Mouse (Mus musculus) thymus, postnatal 10 days (tissue): ENCODE results near the gene Slc17a7.
A peak's percentile ranks its signal among the peaks of the same experiment; 100 is the strongest.

Experiments
- DNase-seq, 2 experiments: peaks; one replicate each; pipeline ENCODE4 v3.0.0; 2021; ENCODE audit warnings: low spot score in 2 of 2

The Slc17a7 gene

DNA sequence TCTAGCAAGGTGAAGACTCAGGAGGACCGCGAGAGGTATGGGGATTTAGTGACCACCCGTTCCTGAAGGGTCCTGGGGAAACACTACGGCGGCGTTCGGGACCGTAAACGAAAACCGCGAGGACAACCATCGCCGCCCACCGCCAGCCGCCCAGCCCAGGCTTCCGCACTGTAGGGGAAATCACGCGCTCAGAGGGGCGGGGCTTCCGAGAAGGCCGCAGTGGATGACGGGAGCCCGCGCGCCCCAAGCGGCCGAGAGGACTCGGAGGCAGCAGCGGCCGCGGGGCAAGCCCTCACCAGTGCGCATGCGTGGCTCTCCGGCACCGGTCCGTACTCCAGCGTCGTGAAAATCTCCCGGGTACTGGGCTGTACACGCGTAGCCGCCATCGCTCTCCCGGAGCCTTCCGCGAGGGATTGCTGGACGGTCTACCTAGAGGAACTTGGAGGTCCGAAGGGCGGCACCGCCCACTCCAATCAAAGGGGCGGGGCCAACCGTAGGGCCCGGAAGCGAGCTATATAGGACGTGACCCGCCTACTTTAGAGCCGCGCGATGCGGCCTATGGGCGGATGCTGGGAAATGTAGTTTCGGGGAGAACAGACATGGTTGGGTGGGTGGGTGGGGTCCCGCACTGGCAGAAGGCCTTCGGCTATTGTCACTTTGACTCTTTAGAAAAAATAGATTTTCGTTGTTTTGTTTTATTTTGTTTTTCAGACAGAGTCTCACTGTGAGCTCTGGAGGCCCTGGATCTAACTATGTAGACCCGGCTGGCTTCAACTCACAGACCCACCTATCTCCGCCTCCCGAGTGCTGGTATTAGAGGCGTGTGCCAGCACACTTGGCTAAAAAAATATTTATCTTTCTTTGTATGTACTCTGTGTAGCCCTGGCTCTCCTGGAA lies 9.4 kb upstream of the Slc17a7 start, which contains the start of the genes Pih1d1 and Aldh16a1:
Gene Pih1d1, plus strand, starts transcription at position 208 of the 897 bp plus-strand sequence.
Gene Aldh16a1, minus strand, starts transcription at position 489 of the 897 bp plus-strand sequence.
- DNase-seq = peak; percentile 95 to 98

DNA sequence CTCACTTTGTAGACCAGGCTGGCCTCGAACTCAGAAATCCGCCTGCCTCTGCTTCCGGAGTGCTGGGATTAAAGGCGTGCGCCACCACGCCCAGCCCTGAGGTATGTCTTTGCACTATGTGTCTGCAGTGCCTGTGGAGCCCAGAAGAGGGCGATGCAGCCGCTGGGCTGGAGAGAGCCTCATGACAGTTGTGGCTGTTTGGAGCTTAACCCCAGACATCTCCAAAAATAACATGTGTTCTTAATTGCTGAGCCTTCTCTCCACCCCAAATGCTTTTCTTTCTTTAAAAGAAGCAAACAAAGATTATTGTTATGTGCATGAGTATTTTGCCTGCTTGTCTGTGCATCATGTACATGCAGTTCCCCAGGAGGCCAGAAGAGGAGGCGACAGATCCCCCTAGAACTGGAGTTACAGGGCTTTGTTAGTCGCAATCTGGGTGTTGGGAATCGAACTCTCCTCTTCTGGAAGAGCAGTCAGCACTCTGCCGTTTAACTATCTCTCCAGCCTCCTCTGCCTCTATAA lies 8.7 kb upstream of the Slc17a7 start:
- DNase-seq = peak; percentile 49 to 57

DNA sequence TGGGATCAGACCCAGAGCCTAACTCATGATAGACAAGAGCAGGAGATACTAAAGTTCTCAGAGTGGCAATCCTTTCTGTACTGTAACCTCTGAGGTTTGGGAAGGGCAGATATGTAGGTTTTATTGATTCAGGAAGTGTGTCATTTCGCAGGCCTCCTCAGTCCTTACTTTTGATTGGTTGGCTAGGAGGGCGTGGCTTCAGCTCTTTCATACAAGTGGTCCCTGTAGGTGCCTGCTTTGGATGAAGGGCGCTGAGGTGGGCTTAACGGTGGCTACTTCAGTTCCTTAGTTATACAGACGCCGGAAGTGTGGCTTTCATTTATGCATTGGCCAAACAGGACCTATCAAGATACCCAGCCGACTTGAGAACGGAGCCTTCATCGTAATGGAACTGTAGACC lies 8.2 kb upstream of the Slc17a7 start:
- no peak for DNase-seq

DNA sequence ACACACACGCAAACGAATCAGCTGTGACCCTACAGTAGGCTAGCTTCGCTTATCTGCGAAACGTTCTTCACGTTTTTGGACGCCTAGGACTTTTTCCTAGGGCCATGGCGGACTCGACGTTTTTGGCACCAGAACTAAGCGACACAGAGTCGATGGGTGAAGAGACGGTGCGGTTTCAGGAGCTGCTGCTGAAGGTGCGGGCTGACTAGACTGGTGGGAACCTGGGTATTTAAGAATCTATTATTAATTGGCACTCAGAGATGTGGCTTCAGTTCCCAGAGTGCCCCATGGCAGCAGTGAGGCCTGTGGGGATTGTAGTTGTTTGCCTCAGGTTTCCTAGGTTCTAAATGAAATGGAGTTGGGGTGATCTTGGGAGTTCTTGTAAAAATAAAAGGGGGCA lies 7.5 kb upstream of the Slc17a7 start:
- no peak for DNase-seq

DNA sequence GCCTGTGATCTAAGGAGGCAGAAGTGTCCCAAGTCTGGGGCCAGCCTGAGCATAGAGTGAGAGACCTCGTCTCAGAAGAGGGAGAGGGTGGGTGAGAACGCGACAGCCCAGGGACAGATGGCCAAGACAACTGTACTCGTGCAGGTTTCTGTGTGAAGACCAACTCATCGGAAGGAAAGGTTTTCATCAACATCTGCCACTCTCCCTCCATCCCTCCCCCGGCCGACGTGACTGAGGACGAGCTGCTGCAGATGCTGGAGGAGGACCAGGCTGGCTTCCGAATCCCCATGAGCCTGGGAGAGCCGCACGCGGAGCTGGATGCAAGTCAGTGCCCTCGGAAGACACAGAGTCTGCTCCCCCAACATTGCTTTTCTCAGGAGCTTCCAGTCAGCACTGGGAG lies 6.3 kb upstream of the Slc17a7 start:
- no peak for DNase-seq

DNA sequence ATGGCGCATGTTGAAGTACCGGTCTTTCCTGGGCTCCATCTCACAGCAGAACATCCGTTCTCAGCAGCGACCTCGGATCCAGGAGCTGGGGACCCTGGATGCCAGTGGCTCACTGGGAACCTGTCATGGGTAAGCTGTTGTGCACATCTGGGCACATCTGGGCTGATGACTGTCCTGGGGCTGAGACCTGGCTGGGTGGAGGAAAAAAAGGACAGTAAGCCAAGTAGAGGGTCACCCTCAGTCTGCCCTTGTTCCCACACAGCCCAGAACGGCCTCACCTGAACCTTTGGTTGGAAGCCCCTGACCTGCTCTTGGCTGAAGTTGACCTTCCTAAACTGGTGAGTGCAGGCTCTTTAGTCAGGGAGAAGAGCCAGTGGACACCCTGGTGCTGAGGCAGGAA lies 4.8 kb upstream of the Slc17a7 start:
- DNase-seq = no peak

DNA sequence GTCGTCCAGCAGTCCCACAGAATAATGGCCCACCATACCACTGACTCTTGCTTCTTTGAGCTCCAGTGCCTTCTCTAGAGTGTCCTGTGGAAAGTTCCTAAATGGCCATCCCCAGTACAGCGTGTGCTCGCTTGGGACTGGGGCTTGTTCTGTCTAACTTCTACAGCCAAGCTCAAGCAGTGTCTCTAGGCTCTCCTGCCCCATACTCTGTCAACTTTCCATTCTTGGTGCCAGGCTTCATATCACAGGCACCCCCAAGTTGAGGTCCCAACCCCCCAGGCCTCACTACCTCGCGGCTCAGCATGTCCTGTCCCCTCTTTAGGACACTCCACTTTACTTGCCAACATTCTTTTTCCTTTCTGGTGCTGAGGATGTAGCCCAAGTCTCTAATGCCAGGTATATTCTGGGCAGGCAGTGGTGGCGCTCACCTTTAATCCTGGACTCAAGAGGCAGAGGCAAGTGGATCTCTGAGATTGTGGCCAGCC lies 3.4 kb upstream of the Slc17a7 start:
- DNase-seq = no peak

DNA sequence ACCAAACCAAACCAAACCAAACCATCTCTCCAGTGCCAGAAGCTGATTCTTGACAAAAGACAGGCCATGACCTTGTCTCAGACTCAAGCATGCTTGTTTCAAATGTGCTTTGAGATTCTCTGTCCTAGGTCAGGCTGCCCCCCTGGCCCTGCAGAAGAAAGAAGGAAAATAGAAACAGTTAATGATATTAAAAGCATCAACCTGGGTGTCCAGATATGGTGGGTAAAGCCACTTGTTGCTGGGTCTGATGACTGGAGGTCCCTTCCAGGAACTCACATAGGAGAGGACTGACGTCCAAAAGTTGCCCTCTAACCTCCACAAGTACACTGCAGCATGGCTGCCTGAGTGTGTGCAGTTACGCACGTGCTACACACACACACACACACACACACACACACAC lies 2.9 kb upstream of the Slc17a7 start:
- DNase-seq = no peak

DNA sequence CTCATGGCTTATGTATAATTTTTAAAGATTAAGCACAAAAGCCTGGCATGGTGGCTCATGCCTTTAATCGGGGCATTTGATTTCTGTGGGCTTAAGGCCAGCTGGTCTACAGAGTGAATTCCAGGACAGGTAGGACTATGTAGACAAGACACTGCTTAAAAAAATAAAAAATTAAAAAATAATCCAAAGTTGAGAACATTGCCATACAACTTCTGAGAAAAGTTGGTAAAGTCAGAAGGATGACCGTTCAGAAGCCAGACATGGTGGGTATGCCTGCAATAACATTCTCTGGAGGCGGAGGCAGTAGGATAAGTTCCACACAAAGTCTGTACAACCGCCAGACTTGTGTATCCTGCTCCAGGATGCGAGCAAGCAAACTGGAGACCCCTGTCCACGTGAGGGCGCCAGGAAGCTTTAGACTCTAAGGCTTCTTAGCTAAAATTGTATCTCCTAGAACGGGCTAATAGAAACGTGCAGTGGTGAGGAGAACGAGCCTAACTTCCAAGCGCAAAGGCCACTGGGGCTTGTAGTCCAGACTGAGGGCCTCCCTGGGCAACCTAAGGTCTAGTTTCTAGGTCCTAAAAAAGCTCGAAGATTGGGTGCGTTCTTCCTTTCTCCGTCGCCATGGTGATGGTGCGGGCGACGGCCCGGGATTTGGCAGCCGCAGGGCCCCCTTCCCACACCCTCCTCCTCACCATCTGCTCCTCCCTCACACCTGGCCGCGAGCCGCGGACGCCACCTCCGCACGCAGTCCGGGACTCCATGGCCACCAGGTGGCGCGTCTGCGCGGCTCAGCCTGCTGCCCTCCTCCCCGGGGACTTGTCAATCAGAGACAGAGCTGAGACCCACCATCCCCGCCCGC lies 1.9 kb upstream of the Slc17a7 start:
- peak; percentile 87 to 95 for DNase-seq

DNA sequence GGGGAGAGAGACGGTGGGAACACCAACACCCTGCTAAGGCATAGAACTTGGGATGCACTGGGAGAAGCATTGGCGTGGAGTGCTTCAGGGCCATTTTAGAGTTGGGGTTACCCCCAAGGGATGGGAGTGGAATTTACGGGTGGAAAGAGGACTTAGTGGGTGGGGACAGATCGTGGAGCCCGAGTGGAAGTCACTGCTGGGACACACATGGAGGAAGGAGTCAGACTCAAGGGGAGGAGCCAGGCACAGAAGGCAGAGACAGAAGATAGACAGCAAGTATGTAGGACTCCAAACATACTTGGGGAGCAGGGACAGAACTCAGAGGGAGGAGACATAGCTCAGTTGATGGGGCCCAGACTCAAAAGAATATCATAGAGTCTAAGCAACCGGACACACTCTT lies 1.2 kb upstream of the Slc17a7 start:
- DNase-seq = no peak

DNA sequence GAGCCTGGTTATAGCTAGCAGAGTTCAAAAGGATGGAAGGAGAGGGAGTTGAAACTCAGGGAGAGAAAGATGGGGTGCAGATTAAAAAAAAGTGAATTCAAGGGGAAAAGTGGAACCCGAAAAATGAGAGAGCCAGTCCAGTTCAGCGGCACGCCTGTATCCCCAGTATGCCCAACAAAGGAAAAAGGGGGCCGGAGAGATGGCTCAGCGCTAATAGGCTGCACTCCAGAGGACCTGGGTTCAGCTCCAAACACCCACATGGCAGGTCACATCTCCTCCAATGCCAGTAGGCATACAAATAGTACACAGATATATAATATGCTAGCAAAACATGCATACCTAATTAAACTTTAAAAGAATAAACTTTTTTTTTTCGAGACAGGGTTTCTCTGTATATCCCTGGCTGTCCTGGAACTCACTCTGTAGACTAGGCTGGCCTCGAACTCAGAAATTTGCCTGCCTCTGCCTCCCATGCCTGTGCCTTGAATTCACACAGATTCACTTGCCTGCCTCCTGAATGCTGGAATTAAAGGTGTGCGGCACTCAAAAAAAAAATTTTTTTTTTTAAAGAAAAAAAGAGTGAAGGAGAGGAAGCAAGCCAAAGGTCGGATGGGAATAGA lies 643 bp upstream of the Slc17a7 start:
- DNase-seq = no peak

DNA sequence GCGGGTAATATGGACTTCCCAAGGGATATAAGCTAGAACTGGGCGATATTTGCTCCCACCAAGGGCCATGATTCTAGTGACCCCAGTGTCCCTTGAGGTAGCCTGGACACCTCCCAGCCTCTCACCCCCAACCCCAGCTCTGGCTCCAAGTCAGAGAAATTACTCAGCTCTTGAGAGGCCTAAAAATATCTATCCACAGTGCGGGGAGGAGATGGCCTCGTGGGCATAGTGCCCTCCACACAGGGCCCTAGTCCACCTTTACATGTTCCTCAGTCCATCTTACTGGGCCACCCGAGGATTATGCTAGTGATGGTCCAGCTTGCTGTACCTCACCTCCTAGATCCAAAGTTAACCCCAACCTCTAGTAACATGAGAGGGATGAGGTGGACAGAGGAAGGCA lies 1.1 kb downstream of the Slc17a7 start:
- DNase-seq = no peak

DNA sequence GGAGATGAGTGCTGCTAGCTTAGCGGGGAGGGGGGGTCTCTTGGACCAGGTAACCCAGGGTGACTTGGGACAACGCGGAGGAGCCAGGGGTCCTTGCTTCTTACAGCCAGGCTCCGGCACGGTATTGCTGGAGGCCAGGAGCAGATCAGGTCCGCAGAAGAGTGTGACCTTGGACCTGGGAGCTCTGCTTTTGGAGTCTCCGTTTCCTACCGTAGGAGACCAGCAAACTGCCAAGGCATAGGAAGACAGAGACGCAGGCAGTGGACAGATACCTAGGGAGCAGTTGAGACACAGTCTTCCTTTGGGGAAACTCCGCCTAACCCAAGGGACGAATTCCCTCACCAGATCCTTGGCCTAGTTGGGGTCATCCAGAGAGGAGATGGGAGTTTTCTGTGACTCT lies 2.0 kb downstream of the Slc17a7 start:
- no peak for DNase-seq

DNA sequence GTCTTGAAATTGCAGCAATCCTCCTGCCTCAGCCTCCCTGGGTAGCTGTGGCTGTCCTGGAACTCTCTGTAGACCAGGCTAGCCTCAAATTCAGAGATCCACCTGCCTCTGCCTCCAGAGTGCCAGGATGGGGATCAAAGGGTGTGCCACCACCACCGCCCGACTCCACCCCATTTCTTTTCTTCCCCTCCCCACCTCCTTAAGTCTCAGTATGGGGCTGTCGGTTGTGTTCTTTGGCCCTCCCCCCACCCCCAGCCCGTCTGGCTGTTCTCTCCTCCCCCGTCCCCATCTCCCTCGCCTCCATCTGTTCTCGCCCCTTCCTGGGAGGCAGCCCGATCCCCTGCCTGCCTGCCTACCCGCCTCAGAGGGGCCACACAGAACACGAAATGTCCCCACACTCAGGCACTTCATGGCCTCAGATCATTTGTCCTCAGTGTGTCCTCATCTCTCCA lies 3.2 kb downstream of the Slc17a7 start:
- DNase-seq = no peak

DNA sequence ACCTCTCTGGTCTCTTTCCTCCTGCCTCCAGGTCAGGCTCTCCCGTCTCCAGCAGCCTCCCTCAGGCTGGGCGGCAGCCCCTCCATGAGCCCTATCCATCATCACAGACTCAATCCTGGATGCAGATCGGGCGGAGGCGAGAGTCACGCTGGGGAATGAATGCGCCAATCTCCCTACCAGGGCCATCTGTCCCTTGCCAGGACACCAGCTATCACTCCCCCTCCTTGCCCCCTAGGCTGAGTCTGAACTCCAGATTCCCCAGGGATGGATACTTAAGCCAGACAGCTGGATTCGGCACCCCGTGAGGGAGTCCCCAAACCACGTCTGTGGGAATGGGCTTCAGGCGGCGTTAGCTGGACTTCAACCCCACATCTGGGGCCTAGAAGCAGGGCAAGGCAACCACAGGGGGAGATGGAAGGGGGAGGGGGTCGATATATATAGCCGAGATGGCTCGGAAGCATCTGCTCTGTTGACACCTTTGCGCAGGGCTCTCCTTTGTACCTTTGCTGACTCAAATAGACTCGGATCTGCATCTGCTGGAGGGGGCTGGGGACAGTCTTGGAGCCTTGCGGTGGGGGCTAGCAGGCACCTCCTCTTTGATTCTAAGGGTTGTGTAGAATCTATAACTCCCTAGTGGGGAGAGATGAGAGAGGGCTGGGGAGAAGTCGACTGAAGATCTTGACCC lies 4.2 kb downstream of the Slc17a7 start:
- DNase-seq = no peak

DNA sequence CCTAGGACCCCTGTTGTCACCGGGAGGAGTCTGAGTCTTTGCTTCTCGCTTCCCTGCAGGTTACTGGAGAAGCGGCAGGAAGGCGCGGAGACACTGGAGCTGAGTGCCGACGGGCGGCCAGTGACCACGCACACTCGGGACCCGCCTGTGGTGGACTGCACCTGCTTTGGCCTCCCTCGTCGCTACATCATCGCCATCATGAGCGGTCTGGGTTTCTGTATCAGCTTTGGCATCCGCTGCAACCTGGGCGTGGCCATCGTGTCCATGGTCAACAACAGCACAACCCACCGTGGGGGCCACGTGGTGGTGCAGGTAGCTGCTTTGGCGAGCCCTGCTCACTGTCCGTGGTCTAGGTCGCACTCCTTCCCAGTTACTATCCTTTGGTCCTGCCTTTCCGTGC lies 4.9 kb downstream of the Slc17a7 start:
- DNase-seq = no peak

DNA sequence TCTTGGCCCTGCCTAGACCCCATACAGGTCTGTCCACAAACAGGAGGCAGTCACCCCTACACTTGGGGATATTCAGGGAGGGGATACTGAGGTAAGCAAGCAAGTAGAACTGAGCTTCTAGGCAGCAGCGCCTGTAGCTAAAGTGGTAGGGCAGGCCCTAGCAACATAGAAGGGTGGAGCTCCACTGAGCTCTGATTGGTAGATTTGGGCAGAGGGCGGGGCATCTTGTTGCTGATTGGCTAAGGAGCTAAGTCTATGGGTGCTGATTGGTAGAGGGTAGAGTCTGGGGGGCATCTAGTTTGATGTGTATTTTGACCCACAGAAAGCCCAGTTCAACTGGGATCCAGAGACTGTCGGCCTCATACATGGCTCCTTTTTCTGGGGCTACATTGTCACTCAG lies 5.7 kb downstream of the Slc17a7 start:
- DNase-seq = no peak

DNA sequence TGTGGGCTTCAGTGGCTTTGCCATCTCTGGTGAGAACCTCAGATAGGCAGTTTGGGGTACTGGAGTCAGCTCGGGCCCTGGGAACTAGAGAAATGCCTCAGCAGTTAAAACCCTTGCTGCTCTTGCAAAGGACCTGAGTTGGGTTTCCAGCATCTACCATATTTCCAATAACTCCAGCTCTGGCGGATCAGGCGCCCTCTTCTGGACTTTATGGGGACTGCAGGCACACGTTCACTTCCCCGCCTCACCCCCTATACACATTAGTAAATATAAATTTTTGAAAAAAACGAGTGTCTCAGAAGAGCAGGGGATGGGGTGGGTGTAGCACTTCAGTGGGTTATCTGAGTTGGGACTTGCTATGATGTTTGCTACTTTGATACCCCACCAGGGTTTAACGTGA lies 9.2 kb downstream of the Slc17a7 start:
- DNase-seq = peak in 1 of 2 experiments; percentile 54

DNA sequence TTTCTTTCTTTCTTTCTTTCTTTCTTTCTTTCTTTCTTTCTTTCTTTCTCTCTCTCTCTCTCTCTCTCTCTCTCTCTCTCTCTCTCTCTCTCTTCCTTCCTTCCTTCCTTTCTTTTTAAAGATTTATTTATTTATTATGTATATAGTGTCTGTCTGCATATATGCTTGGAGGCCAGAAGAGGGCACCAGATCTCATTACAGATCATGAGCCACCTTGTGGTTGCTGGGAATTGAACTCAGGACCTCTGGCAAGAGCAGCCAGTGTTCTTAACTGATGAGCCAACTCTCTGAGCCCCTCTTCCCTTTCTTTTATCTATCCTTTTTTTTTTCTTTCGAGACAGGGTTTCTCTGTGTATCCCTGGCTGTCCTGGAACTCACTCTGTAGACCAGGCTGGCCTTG lies 10.0 kb downstream of the Slc17a7 start:
- DNase-seq = peak in 1 of 2 experiments; percentile 30

DNA sequence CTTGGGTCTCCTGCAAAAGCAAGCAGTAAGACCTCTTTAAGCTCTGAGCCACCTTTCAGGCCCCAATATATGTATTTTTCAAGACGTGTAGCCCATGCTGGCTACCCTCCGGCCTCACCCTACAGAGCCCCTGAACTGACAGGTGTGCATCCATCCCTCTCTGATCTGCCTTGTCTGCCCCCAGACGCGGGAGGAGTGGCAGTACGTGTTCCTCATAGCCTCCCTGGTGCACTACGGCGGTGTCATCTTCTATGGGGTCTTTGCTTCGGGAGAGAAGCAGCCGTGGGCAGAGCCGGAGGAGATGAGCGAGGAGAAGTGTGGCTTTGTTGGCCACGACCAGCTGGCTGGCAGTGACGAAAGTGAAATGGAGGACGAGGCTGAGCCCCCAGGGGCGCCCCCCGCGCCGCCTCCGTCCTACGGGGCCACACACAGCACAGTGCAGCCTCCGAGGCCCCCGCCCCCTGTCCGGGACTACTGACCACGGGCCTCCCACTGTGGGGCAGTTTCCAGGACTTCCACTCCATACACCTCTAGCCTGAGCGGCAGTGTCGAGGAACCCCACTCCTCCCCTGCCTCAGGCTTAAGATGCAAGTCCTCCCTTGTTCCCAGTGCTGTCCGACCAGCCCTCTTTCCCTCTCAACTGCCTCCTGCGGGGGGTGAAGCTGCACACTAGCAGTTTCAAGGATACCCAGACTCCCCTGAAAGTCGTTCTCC lies 11.0 kb downstream of the Slc17a7 start:
- DNase-seq = no peak
